Mouse (Mus musculus): ENCODE results near the gene Tnfrsf26.

The Tnfrsf26 gene

GRCm38 (mm10) chr7:143599428-143600230 is 28.9 kb downstream of the Tnfrsf26 start, which contains the start of gene Cars:
TSS of gene Cars (minus strand) at chr7:143600090.
- in situ Hi-C loops (cut with MboI, MseI) = loop anchor here (5.0 kb wide), 2 partner anchors 93 to 153 kb away; no protein-coding TSS in a partner anchor

DNA sequence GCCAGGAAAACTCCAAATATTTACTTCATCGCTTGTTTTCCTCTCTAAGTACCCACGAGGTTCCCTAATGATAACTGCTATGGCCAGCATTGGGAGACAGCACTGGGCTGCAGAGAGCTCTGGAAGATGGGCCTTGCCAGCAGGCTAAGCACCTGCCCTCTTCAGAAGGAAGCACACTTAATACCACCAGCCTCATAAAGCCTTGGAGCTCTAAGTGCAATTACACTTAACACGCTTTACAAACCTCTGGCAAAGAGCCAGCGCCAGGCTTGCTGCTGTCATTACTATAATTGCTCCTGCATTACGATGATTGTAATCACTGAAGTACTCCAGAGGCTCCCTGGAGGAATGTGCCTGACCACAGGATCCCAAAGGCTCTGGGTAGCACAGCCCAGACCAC is 33.7 kb downstream of the Tnfrsf26 start:
- in situ Hi-C loops (cut with MboI, MseI) = loop anchor here (5.0 kb wide), 2 partner anchors 97 to 157 kb away; no protein-coding TSS in a partner anchor

GRCm38 (mm10) chr7:143592255-143592654 is 36.3 kb downstream of the Tnfrsf26 start:
- in situ Hi-C loops (cut with MboI, MseI) = no loop called here

DNA sequence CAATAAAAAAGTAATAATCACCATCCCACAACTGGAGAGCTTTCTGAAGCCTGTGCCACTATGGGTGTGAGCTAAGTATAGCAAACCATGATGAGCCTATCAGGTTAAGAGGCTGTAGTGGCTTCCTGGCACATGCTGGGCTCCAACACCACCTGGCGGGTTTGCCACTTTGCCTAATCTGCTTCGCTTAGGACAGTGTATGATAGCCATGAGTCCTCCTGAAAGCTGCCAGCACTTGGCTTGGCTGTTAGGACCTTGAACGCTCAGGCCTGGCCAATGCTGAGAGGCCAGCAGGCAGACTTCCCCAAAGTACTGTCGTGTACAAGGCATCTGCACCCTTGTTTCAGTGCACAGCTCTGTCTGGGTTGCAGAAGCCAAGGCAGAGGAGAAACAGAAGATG is 40.5 kb downstream of the Tnfrsf26 start:
- in situ Hi-C loops (cut with MboI, MseI) = no loop called here

- in situ Hi-C loops (cut with MboI, MseI) = no loop called here
Observed at GRCm38 (mm10) chr7:143587586-143587985, 40.9 kb downstream of the Tnfrsf26 start.

DNA sequence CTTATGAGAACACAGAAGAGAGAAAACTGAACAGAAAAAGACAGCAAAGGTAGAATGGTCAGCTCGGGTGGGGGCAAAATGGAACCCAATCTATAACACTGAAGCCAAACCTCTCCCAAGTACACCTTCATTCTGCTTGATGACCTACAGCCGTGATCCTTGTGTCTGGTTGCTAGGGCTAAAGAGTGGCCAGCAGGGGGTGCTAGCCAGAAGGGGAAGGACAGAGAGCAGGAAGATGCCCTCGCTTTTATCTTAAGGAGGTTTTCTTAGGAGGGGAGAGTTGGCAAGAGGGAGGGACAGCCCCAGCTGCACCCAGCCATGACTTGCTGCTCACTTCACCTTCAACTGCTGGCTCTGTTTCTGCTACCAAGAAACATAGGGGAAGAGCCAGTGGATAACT is 44.6 kb downstream of the Tnfrsf26 start:
- in situ Hi-C loops (cut with MboI, MseI) = no loop called here

GRCm38 (mm10) chr7:143583025-143583424 is 45.5 kb downstream of the Tnfrsf26 start:
- in situ Hi-C loops (cut with MboI, MseI) = no loop called here

GRCm38 (mm10) chr7:143575751-143576150 is 52.8 kb downstream of the Tnfrsf26 start:
- in situ Hi-C loops (cut with MboI, MseI) = no loop called here

DNA sequence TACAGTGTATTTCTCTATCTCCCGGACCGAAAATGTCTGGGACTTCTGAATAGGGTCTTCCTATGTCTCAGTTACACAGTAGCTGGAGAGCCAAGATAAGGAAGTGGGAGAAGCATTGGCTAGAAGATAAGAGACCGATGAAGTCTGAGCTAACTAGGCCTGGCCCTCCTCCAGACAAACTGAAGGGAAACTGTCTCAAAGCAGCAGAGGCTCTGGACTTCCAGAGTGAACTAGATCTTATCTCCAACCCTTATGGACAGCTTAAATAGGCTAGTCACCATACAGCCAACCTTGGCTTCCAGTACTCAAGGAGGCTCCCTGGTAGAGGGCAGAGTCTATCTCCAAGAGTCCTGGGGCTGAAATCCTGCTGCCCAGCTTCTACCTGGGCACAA is 62.9 kb downstream of the Tnfrsf26 start:
- in situ Hi-C loops (cut with MboI, MseI) = no loop called here

GRCm38 (mm10) chr7:143565015-143565647 is 63.4 kb downstream of the Tnfrsf26 start:
- in situ Hi-C loops (cut with MboI, MseI) = no loop called here

DNA sequence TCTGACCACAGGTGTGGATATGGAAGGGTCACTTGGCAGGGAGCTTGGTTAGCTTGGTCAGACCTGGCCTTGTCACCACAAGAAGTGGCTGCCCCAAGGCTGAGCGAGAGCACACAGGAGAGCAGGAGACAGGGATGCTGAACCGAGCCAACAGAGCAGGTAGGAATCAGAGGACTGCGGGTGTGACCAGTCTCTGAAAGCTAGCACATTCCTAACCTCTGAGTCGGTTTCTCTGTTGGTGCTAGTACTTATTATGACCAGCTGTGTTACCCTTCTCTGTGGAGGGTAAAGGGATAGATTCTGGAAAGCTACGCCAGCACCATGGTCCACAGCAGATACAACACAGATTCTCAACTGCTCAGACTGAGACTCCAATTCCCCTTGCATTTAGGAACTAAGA is 64.7 kb downstream of the Tnfrsf26 start:
- in situ Hi-C loops (cut with MboI, MseI) = no loop called here
